Mouse (Mus musculus) C2C12 (cell line): ENCODE measurements around the gene Fam131c.

ENCODE experiments used
- CEBPB ChIP-seq: IDR thresholded peaks from one replicate; pipeline ENCODE4 v1.6.1; 2011; ENCODE audit warnings: low read depth, mild to moderate bottlenecking, control low read depth, moderate library complexity
- CTCF ChIP-seq: IDR thresholded peaks from one replicate; pipeline ENCODE4 v1.5.1; 2011; ENCODE audit not compliant: control insufficient read depth, insufficient read depth, insufficient read length
- FOSL1 ChIP-seq: IDR thresholded peaks from one replicate; pipeline ENCODE4 v1.8.0; 2011; ENCODE audit warnings: mild to moderate bottlenecking, low read length; ENCODE audit not compliant: poor library complexity, insufficient read depth, severe bottlenecking
- MAX ChIP-seq: IDR thresholded peaks from one replicate; pipeline ENCODE4 v1.6.1; 2011; ENCODE audit warnings: mild to moderate bottlenecking, control low read depth
- MYOD1 ChIP-seq: IDR thresholded peaks from one replicate; pipeline ENCODE4 v1.6.1; 2011; ENCODE audit warnings: low read depth; ENCODE audit not compliant: control insufficient read depth, insufficient read length
- MYOG ChIP-seq: IDR thresholded peaks from one replicate; pipeline ENCODE4 v1.6.1; 2011; ENCODE audit not compliant: control insufficient read depth, insufficient read length; ENCODE audit errors: extremely low read depth
- USF1 ChIP-seq: IDR thresholded peaks from one replicate; pipeline ENCODE4 v1.6.1; 2011; ENCODE audit warnings: low read depth, mild to moderate bottlenecking, control low read depth, moderate library complexity

DNA sequence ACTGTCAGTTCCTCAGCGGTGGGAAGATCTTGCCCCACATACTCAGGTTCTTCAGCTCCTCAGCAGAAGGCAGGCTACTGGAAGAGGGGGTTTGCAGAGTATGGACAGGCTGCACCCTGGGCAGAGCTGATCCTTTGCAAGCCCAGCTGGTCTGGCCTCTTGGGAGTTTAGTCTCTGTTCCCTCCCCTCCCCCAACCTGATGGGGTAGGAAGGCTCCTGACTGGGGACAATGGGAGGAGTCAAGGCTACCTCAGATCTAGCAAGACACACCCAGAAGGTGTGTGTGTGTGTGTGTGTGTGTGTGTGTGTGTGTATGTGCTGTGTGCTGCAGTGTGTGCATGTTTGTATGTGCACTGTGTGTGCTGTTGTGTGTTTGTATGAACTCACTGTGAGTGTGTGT, 29.2 kb upstream of the Fam131c start:
- no peak for TF ChIP-seq CTCF
- TF ChIP-seq MYOD1 = no peak
- TF ChIP-seq MAX = no peak
- TF ChIP-seq CEBPB = no peak
- TF ChIP-seq MYOG = no peak
- TF ChIP-seq USF1 = no peak
- TF ChIP-seq FOSL1 = no peak
